Mouse (Mus musculus): ENCODE data around the gene Myrfl.

The Myrfl gene

DNA sequence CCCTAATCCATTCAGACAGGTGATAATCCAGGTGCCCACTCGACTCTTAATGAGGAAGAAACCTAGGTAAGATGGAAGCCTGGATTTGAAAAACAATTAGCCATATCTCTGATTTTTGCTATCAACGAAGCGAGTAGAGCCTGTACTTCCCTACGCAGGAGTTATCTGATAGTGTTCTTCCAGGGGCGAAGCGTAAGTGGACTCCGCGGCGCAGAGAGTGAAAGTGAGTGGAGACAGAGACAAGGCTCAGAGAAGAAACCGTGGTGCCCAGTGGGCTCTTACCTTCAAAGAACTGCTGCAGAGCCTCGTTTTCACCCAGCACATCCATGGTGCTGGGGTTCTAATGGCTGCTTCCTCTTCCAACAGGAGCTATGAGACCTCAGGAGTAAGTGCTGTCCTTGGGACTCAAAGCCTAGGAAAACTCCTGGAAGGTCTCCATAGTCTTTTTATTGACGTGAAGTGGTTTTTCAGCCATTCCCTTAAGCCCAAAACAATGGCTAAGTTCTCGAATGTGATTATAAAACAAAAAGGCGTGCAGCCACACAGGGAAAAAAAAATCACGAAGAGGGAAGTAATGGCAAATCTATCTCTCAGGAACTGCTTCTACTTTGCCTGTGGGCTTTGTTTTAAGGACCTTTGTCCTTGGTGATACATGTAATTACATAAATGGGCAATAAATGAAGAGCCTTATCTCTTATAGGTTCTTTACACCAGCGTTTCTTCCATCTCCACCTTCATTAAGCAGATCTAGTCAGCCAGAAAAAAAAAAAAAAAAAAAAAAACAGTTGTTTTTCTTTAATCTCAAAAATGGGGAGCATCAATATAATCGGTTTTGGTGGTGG lies at the start of gene Myrfl:
Gene Myrfl, minus strand, starts transcription at position 584 of the 842 bp plus-strand sequence.
- no peak for DNase-seq

DNA sequence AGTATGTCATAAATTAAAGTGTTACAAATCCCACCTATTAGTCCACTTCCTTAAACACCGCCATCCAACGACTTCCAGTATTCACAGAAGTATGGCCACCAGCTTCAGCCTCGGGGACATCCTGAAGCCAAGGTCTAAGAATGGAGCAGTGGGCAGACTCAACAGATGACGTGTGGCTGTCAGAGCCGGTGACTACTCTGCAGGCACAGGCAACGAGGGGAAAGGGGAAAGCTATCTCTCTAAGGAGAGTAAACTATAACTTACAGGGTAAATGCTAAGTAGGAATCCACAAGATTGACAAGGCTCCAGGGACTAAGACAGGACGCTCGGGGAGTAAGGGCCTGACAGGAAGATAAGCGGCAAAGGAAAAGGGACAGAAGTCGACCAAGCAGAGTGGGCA lies 48.2 kb upstream of the Myrfl start:
- no peak for DNase-seq

DNA sequence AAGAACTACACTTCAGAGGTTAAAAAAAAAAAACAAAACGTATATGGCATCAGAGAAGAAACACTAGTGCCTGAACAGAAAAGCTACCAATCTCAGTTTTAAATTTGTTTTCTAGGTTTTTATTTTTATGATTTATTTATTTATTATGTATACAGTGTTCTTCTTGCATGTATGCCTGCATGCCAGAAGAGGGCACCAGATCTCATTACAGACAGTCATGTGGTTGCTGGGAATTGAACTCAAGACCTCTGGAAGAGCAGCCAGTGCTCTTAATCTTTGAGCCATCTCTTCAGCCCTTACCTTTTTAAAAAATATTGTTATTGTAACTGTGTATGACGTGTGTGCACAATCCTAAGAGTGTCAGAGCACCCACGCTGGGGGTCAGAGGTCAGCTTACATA lies 47.4 kb upstream of the Myrfl start:
- DNase-seq: no peak

DNA sequence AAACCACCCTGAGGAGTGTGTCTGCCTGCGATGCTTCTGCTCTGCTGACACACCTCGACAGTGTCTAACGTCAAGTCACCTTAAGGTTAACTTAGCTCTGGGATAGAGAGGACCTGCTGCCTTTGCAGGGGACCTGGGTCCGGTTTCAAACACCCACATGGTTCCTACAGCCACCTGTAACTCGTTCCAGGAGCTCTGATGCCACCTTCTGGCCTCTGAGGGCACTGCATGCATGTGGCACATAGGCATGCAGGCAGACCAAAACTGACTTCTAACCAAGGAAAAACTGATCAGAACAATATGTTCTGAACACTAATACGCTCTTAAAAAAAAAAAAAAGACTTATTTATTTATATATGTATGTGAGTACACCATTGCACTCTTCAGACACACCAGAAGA lies 46.3 kb upstream of the Myrfl start:
- DNase-seq: no peak

GRCm38 (mm10) chr10:116935028-116935427 lies 38.3 kb upstream of the Myrfl start:
- no peak for DNase-seq

DNA sequence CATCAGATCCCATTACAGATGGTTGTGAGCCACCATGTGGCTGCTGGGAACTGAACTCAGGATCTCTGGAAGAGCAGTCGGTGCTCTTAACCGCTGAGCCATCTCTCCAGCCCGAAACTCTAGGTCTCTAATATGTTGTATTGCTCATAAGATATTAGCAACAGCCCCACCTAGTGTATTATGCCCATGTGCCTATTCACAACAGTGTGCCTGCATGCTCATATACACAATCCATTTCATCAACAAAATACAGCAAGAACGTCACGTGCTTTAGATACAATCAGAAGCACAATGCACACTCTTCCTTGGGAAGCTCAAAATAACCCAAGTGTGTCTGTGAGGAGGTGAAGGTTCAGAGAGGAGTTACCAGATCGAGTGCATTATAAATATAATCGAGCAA lies 37.1 kb upstream of the Myrfl start:
- DNase-seq: no peak

DNA sequence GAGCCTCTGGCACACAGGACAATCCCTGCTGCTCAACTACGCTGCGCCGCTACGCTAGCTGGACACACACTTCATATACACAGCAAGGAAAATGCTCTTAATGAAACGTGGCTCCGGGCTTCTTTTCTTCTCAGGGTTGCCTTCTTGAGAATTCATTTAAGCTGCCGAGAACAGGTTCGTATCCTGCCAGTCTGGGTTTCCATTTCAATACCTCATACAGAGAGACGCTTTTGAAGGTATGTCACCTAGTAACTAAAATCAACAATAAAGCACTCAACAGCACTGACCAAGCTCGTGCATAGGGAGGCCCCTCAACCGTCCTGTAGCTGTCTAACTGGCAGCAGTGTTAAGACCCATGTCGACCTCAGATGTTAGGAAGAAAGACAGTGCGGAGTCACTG lies 35.7 kb upstream of the Myrfl start:
- no peak for DNase-seq

DNA sequence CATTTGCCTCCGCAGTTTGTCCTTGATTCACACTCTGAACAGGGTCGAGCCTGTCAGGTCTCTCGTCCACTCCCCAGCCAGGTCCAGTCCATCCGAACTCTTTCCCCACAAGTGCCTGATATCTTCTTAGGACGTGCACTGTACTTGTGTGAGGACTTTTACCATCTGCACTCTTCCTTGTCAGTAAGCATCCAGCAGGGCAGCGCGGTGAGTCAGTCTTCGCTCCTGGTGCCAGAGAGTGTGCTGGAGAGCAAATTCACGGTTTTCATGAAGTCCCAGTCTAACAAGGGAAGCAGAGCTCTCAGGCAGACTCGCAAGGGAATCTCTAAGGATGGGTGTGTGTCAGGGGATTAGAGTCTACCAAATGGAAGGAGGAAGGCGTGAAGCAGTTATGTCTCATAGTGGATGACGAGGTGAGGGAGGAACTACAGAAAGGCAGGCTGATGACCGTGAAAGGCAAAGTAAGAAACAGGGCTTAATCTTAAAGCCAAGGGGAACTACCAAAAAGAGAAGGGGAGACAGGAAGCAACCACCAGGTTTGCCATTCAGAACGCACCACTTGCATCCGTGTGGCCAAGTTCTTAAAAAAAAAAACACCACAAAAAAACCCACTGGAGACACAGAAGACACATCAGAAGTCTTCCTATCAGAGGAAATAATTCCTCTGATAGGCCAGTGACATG lies 34.9 kb upstream of the Myrfl start:
- no peak for DNase-seq

DNA sequence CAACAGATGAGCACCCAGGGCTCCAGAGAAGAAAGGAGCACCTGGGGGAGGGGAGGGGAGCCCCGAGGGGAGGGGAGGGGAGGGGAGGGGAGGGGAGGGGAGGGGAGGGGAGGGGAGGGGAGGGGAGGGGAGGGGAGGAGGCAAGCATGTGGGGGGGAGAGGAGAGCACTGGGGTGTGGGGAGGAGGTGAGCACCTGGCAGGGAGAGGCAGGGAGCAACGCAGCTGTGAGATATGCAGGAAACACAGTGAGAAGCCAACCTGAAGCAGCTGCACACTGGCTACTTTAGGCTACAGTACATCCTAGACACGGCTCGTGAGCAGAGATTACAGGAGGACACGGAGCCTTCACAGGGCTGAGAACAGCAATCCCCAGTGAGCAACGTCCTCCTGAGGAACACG lies 34.2 kb upstream of the Myrfl start:
- no peak for DNase-seq

- no peak for DNase-seq
These were observed 33.8 kb upstream of the Myrfl start for GRCm38 (mm10) chr10:116930506-116930905.

DNA sequence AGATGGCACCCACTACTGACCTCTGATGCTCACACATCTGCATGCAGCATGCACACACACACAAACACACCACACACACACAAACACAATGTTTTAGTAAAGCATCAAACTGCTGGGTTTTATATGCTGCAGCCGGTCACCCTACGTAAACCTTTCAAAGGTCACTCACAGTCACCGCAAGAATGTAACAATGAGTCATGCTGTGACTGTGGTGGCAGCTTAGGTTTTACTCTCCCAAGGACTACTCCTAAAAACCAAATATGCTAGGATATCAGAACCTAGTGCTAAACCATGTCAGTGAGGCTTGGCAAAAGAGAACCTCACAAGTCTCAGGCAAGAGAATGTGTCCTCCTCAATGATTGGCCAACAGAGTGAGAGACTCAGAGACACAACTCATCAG lies 32.1 kb upstream of the Myrfl start:
- no peak for DNase-seq

GRCm38 (mm10) chr10:116926428-116927113 lies 29.9 kb upstream of the Myrfl start:
- DNase-seq: no peak

- no peak for DNase-seq
These were observed 27.2 kb upstream of the Myrfl start for GRCm38 (mm10) chr10:116923651-116924495.

DNA sequence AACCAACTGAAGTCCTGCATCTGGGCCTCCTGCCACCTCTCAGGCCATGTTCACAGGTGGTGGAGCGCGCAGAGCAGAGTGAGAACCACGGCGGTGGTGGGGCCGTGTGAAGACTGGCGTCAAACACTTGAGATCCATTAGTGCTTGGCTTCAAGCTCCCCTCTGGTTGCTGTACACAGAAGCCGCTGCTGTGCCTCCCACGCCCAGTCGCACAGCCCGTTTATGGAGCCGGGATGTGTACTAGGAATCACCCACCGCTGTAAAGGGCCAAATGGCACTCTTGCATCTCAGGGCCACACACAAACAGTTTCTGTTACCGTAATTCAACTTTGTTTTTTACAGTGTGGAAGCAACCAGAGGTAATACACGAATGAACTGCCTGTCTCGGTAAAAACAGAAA lies 25.4 kb upstream of the Myrfl start:
- no peak for DNase-seq

DNA sequence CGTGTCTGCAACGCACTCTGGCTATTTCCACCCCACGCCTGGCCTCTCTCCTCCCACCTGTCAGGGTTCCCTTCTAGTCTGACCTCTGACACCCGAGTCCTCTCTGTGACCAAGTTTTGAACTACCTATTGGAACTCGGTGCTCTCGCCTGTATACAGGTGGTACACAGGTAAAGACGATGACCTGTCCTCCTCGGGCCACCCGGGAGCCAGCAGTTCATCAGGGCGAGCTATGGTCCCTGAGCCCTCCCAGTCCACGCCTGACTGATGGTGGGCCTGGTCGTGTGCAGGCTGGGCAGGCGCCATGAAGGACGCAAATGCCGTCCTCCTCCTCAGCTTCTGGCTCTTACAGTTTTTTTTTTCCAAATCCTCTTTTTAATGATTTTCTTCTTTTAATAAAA lies 24.7 kb upstream of the Myrfl start:
- DNase-seq: no peak

GRCm38 (mm10) chr10:116920641-116921040 lies 23.9 kb upstream of the Myrfl start:
- DNase-seq: no peak

- DNase-seq: no peak
These were observed 22.9 kb upstream of the Myrfl start for GRCm38 (mm10) chr10:116919368-116920317.

DNA sequence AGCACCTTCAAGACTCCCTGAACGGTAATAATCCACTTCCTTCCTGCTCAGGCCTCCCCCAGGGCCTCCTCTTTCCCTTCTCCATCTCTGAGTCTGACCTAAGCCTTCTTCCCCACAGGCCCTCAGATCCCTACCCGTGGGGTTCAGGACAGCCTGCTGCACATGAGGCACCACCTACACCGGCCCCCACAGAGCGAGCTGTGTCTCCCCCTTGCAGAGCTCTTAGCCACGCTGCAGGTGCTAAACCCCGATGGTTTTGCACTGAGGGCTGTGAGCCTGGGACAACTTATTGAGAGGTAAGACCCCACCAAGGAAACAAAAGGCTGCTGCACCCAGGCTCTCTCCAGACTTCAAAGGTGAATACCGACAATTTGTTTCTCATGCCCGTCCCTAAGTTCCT lies 19.9 kb upstream of the Myrfl start:
- no peak for DNase-seq

- DNase-seq: no peak
These were observed 18.6 kb upstream of the Myrfl start for GRCm38 (mm10) chr10:116915286-116915685.

GRCm38 (mm10) chr10:116914586-116914985 lies 17.9 kb upstream of the Myrfl start:
- DNase-seq: no peak

DNA sequence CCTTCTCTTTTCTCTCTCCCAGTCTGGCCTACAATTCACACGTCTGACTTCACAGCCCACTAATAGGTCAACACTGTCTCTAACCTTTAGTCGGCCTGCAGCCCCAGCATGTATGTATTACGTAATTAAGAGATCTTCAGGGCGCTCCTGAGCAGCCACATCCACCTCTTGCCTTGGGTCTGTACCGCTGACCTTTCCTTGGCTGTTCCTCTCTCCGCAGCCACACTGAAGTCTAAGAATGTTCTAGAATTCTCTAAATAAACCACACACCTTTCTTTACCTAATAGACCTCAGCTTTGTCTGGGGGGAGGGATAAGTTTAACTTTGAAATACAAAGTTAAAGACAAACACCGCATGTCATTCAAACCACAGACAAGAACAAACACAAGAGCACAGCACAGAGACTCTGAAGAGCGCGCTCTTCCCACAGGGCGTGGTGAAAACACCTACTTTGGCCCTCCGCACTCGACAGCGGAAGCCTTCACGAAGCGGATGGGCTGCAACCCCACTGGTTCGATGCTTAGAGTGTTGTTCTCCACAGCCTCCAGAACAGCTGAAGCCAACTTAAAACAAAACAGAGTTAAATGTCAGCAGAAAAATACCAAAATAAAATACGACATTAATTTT lies 17.0 kb upstream of the Myrfl start:
- DNase-seq: no peak

Data from kidney, postnatal 14 days (tissue).